Mouse (Mus musculus): ENCODE measurements around the gene Serpina1b. TPM values are rescaled to one million over a fixed set of nuclear protein-coding genes. Genes with fewer than 3 reads are reported as not detected.
"Not testable (repeated sequence)": the region's sequence is repeated elsewhere in the genome, so short reads cannot be mapped to it uniquely, and the experiment has no call there.

Gene Serpina1b
- polyA plus RNA-seq, 1 experiment from 2014 or later: 0.19 TPM

GRCm38 (mm10) chr12:103763083-103763482 lies 67.1 kb downstream of the Serpina1b start:
- H3K27me3 ChIP-seq; H3K4me1 ChIP-seq; H3K9me3 ChIP-seq (replicated peaks); ATAC-seq (ENCODE audit: insufficient number of reproducible peaks, low FRiP score, low TSS enrichment, low read depth); H3K4me3 ChIP-seq (replicated peaks); H3K36me3 ChIP-seq; H3K9ac ChIP-seq; H3K4me2 ChIP-seq (replicated peaks); H3K27ac ChIP-seq (replicated peaks): not testable (repeated sequence)
- 70% methylated on average over 3 of the region's 3 CpGs for WGBS

GRCm38 (mm10) chr12:103760316-103760715 lies 69.9 kb downstream of the Serpina1b start:
- WGBS: 82% methylated on average over 3 of the region's 3 CpGs
- not testable (repeated sequence) for ATAC-seq (ENCODE audit: insufficient number of reproducible peaks, low FRiP score, low TSS enrichment, low read depth)

DNA sequence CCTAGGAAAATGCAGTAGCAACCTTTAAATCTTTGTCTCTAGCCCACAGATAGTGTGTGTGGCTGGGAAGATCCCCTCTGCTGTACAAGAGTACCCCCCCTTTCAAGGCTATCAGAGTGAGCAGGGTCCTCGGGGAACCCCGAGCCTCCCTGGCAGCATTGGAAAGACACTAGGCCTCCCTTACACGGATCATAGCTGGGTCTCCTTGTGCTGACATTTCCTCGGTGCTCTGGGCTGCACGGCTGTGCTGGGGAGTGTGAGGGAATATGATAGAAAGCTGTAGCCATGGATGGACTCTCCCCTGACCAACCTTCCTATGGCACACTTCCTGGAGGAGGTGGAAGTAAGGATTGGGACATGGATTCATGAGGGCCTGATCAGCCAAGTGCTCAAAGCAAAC lies 84.2 kb downstream of the Serpina1b start:
- H3K9ac ChIP-seq; H3K9me3 ChIP-seq (replicated peaks); H3K4me2 ChIP-seq (replicated peaks); ATAC-seq (ENCODE audit: insufficient number of reproducible peaks, low FRiP score, low TSS enrichment, low read depth); H3K27ac ChIP-seq (replicated peaks); H3K27me3 ChIP-seq; H3K4me1 ChIP-seq; H3K4me3 ChIP-seq (replicated peaks); H3K36me3 ChIP-seq: not testable (repeated sequence)
- WGBS: 81% methylated on average over 5 of the region's 5 CpGs

More at GRCm38 (mm10) chr12:103760316-103760715, 69.9 kb downstream of the Serpina1b start:
- H3K4me3 ChIP-seq (replicated peaks); H3K27ac ChIP-seq (replicated peaks); H3K27me3 ChIP-seq; H3K9me3 ChIP-seq (replicated peaks); H3K4me2 ChIP-seq (replicated peaks); H3K4me1 ChIP-seq; H3K36me3 ChIP-seq; H3K9ac ChIP-seq: not testable (repeated sequence)

DNA sequence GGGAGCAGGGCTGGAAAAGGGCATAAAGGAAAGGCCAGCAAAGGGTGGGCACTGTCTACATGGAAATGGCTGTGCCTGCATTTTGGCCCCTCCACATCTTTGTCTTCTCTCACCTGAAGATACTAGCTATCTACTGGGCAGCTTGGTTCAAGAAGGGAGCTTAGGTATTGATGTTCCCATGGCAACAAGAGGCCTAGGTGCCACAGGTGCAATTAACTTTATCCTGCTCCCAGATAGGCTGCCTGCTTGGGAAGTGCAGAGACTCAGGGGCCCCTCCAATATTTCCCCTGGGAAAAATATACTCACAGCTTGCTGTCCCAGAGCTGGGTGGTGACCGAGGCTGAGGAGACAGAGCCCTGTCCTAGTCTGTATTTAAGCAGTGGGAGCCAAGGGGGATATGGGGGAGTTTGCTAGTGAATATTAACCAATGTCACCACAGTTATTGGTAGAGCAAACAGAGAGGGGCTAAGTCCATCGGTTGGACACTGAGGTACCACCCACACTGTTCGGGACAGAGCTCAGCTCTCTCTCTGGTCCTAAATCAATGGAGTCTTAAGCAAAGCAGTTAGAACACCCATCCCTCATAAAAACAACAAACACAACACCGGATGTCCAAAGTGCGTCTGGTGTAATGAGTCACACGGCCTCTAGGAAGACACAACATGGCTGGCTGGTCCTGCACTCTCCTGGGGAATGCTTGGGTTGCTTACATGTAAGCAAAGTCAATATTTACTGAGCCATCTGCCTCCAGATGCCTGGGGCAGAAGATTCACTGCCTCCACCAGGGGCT lies 92.2 kb downstream of the Serpina1b start:
- H3K4me2 ChIP-seq (replicated peaks); H3K27ac ChIP-seq (replicated peaks); H3K27me3 ChIP-seq; H3K9me3 ChIP-seq (replicated peaks); H3K36me3 ChIP-seq; H3K4me3 ChIP-seq (replicated peaks); ATAC-seq (ENCODE audit: insufficient number of reproducible peaks, low FRiP score, low TSS enrichment, low read depth); H3K9ac ChIP-seq; H3K4me1 ChIP-seq: not testable (repeated sequence)
- 86% methylated on average over 6 of the region's 6 CpGs for WGBS

GRCm38 (mm10) chr12:103735566-103735965 lies 94.6 kb downstream of the Serpina1b start:
- H3K9ac ChIP-seq; H3K27ac ChIP-seq (replicated peaks); H3K27me3 ChIP-seq; H3K4me1 ChIP-seq; ATAC-seq (ENCODE audit: insufficient number of reproducible peaks, low FRiP score, low TSS enrichment, low read depth); H3K4me3 ChIP-seq (replicated peaks); H3K4me2 ChIP-seq (replicated peaks); H3K9me3 ChIP-seq (replicated peaks); H3K36me3 ChIP-seq: not testable (repeated sequence)
- 89% methylated on average over 4 of the region's 4 CpGs for WGBS

DNA sequence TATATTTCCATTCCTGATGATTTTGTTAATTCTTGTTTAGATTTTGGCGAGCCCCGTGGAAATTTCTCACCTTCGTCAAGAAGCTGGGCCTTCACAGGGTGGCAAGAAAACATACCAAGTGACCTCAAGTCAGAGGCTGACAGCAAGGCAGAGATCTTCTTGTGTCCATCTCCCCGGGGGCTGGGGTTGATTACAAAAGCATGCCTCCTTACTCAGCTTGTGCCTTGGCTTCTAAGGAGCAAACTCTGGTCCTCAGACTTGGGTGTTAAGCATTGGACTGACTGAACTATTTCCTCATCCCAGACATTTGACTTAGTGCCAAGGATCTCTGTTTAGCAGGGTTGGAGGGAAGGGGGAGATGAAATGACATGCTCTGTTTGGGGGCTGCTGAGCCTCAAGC lies 95.1 kb downstream of the Serpina1b start:
- ATAC-seq (ENCODE audit: insufficient number of reproducible peaks, low FRiP score, low TSS enrichment, low read depth); H3K9me3 ChIP-seq (replicated peaks); H3K9ac ChIP-seq; H3K27ac ChIP-seq (replicated peaks); H3K4me2 ChIP-seq (replicated peaks); H3K4me3 ChIP-seq (replicated peaks); H3K27me3 ChIP-seq; H3K4me1 ChIP-seq; H3K36me3 ChIP-seq: not testable (repeated sequence)
- 84% methylated on average over 4 of the region's 4 CpGs for WGBS

DNA sequence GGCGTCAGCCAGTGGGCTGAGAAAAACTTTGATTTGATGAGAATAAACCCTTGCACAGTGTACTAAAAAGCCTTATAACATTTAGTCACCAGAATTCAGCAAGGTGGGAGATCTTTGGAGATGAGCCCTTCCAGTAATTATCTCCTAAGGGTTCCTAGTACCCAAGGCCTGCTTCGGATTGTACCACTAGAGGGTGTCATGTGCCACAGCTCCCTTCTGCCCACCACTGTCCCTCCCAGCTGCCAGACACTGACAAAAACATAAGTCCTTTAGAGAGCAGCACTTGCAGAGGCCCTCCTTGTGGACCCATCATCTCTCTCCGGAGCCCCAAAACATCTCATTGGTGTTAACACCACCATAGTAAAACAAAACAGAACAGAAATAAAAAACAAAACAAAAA lies 118.6 kb downstream of the Serpina1b start:
- Histone ChIP-seq H3K27me3 (no peaks in the 10 kb centered on the region), H3K4me3 (replicated peaks) (no peak overlapping the region), H3K4me2 (replicated peaks) (no peak overlapping the region), H3K27ac (replicated peaks) (no peak overlapping the region), H3K9me3 (replicated peaks) (no peaks in the 10 kb centered on the region), H3K36me3 (no peaks in the 10 kb centered on the region), H3K9ac (no peak overlapping the region), H3K4me1 (no peaks in the 10 kb centered on the region)
- 73% methylated on average over 3 of the region's 3 CpGs for WGBS
- no peak for ATAC-seq (ENCODE audit: insufficient number of reproducible peaks, low FRiP score, low TSS enrichment, low read depth)

- Histone ChIP-seq H3K4me3 (replicated peaks) (no peak overlapping the region), H3K4me1 (no peaks in the 10 kb centered on the region), H3K4me2 (replicated peaks) (no peak overlapping the region), H3K9ac (no peak overlapping the region), H3K36me3 (no peaks in the 10 kb centered on the region), H3K27me3 (no peaks in the 10 kb centered on the region), H3K9me3 (replicated peaks) (no peaks in the 10 kb centered on the region), H3K27ac (replicated peaks) (no peak overlapping the region)
- no peak for ATAC-seq (ENCODE audit: insufficient number of reproducible peaks, low FRiP score, low TSS enrichment, low read depth)
- 61% methylated on average over 1 of the region's 1 CpGs for WGBS
Observed at GRCm38 (mm10) chr12:103710405-103710804, 119.8 kb downstream of the Serpina1b start.

- no peaks in the 10 kb centered on the region for H3K9me3 ChIP-seq (replicated peaks)
- H3K9ac ChIP-seq: no peak overlapping the region
- H3K36me3 ChIP-seq: no peaks in the 10 kb centered on the region
- 62% methylated on average over 4 of the region's 4 CpGs for WGBS
- ATAC-seq (ENCODE audit: insufficient number of reproducible peaks, low FRiP score, low TSS enrichment, low read depth): no peak
- no peak overlapping the region for H3K4me2 ChIP-seq (replicated peaks)
- no peak overlapping the region for H3K4me3 ChIP-seq (replicated peaks)
- no peaks in the 10 kb centered on the region for H3K27me3 ChIP-seq
- H3K27ac ChIP-seq (replicated peaks): no peak overlapping the region
- H3K4me1 ChIP-seq: no peaks in the 10 kb centered on the region
Observed at GRCm38 (mm10) chr12:103706113-103706512, 124.1 kb downstream of the Serpina1b start.

- no peak for ATAC-seq (ENCODE audit: insufficient number of reproducible peaks, low FRiP score, low TSS enrichment, low read depth)
- Histone ChIP-seq H3K4me2 (replicated peaks) (no peak overlapping the region), H3K27me3 (no peaks in the 10 kb centered on the region), H3K9me3 (replicated peaks) (no peaks in the 10 kb centered on the region), H3K9ac (no peak overlapping the region), H3K4me3 (replicated peaks) (no peak overlapping the region), H3K4me1 (no peaks in the 10 kb centered on the region), H3K27ac (replicated peaks) (no peak overlapping the region), H3K36me3 (no peaks in the 10 kb centered on the region)
- WGBS: 69% methylated on average over 2 of the region's 2 CpGs
Observed at GRCm38 (mm10) chr12:103705547-103705946, 124.6 kb downstream of the Serpina1b start.

- no peaks in the 10 kb centered on the region for H3K27me3 ChIP-seq
- H3K4me1 ChIP-seq: no peaks in the 10 kb centered on the region
- H3K36me3 ChIP-seq: no peaks in the 10 kb centered on the region
- 81% methylated on average over 4 of the region's 4 CpGs for WGBS
- no peaks in the 10 kb centered on the region for H3K9me3 ChIP-seq (replicated peaks)
- H3K9ac ChIP-seq: no peak overlapping the region
- H3K4me2 ChIP-seq (replicated peaks): no peak overlapping the region
- H3K4me3 ChIP-seq (replicated peaks): no peak overlapping the region
- H3K27ac ChIP-seq (replicated peaks): no peak overlapping the region
- no peak for ATAC-seq (ENCODE audit: insufficient number of reproducible peaks, low FRiP score, low TSS enrichment, low read depth)
Observed at GRCm38 (mm10) chr12:103700144-103700750, 129.9 kb downstream of the Serpina1b start.

DNA sequence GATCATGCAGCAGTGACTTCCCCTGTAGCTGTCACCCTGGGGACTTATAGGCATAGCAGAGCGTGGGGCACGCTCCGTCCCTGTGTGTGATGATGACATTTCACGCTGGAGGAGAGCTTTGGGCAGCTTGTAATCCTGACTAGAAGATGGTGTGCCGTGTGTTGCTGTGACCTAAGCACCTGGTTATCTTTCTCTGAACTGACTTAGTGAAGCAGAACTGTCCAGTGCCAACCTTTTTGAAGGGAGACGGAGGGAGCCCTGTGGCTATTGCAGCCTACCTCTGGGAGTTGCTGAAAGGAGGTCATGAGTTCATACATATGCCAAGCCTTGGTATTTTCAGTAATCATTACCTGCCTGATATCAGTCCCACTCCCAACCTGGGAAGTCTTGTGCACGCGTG lies 134.7 kb downstream of the Serpina1b start, which contains the start of gene Serpina1f:
Serpina1f (minus strand) TSS at position 101 of the 400 bp plus-strand sequence.
- no peaks in the 10 kb centered on the region for H3K36me3 ChIP-seq
- WGBS: 91% methylated on average over 8 of the region's 8 CpGs

More for the DNA sequence above, 134.7 kb downstream of the Serpina1b start, which contains the start of gene Serpina1f:
- no peak within 1 kb of the TSS for H3K27ac ChIP-seq (replicated peaks)
- no peak within 1 kb of the TSS for H3K4me3 ChIP-seq (replicated peaks)
- H3K9ac ChIP-seq: no peak within 1 kb of the TSS
- H3K9me3 ChIP-seq (replicated peaks): no peaks in the 10 kb centered on the region
- H3K4me2 ChIP-seq (replicated peaks): no peak within 1 kb of the TSS
- H3K27me3 ChIP-seq: no peaks in the 10 kb centered on the region
- H3K4me1 ChIP-seq: no peaks in the 10 kb centered on the region
- ATAC-seq (ENCODE audit: insufficient number of reproducible peaks, low FRiP score, low TSS enrichment, low read depth): no peak

All from embryonic facial prominence, embryonic 15.5 days (tissue).